Mouse (Mus musculus) mouse embryonic stem cell (cell line): ENCODE data around the gene Ss18l2.

Source experiments
- in situ Hi-C, 2 experiments: fragments of 300-500 bp; cut with MboI; formaldehyde crosslinking; loops; 1 replicate in 1 of 2; 3 replicates in 1 of 2; pipeline ENCODE4 v1.14.3; 2019 to 2020; ENCODE audit warnings: low sequenced_read_pairs in 2 of 2, low pct_unique_long_range_greater_than_20kb in 1 of 2, mixed read lengths in 1 of 2; ENCODE audit not compliant: unreplicated experiment in 1 of 2

Ss18l2 gene

GRCm38 (mm10) chr9:121709898-121710583 is at the start of gene Ss18l2:
Gene Ss18l2 (plus strand): TSS chr9:121710329.
- in situ Hi-C loops, result no loop called here

- in situ Hi-C loops, result no loop called here
Measured at GRCm38 (mm10) chr9:121663467-121663866, 46.7 kb upstream of the Ss18l2 start.

- in situ Hi-C loops, result no loop called here
Measured at GRCm38 (mm10) chr9:121664104-121664503, 46.0 kb upstream of the Ss18l2 start.

- in situ Hi-C loops, result no loop called here
Measured at GRCm38 (mm10) chr9:121666957-121667630, 43.0 kb upstream of the Ss18l2 start.

- in situ Hi-C loops, result no loop called here
Measured at GRCm38 (mm10) chr9:121667822-121668221, 42.3 kb upstream of the Ss18l2 start.

- in situ Hi-C loops, result no loop called here
Measured at GRCm38 (mm10) chr9:121669348-121669791, 40.8 kb upstream of the Ss18l2 start.

- in situ Hi-C loops, result loop anchor here in 1 of 2 experiments (10.0 kb wide), 1 partner anchor 186 kb away; no protein-coding TSS in a partner anchor
Measured at GRCm38 (mm10) chr9:121671300-121671699, 38.8 kb upstream of the Ss18l2 start.

- in situ Hi-C loops, result loop anchor here in 1 of 2 experiments (10.0 kb wide), 1 partner anchor 188 kb away; no protein-coding TSS in a partner anchor
Measured at GRCm38 (mm10) chr9:121672311-121672710, 37.8 kb upstream of the Ss18l2 start.

GRCm38 (mm10) chr9:121673716-121674115 is 36.4 kb upstream of the Ss18l2 start:
- in situ Hi-C loops, result loop anchor here in 1 of 2 experiments (10.0 kb wide), 1 partner anchor 189 kb away; no protein-coding TSS in a partner anchor

GRCm38 (mm10) chr9:121675011-121675410 is 35.1 kb upstream of the Ss18l2 start:
- in situ Hi-C loops, result loop anchor here (10.0 to 25.0 kb wide), 2 partner anchors 188 to 190 kb away; partner anchors contain the start of gene Cck (in 1 of the 2)

- in situ Hi-C loops, result loop anchor here (10.0 to 25.0 kb wide), 2 partner anchors 188 to 191 kb away; partner anchors contain the start of gene Cck (in 1 of the 2)
Measured at GRCm38 (mm10) chr9:121675556-121675955, 34.6 kb upstream of the Ss18l2 start.

GRCm38 (mm10) chr9:121677069-121677468 is 33.1 kb upstream of the Ss18l2 start:
- in situ Hi-C loops, result loop anchor here (10.0 to 25.0 kb wide), 2 partner anchors 190 to 192 kb away; partner anchors contain the start of gene Cck (in 1 of the 2)

- in situ Hi-C loops, result loop anchor here (10.0 to 25.0 kb wide), 2 partner anchors 190 to 193 kb away; partner anchors contain the start of gene Cck (in 1 of the 2)
Measured at GRCm38 (mm10) chr9:121677476-121677875, 32.7 kb upstream of the Ss18l2 start.

GRCm38 (mm10) chr9:121679549-121679948 is 30.6 kb upstream of the Ss18l2 start:
- in situ Hi-C loops, result loop anchor here (10.0 to 25.0 kb wide), 2 partner anchors 192 to 195 kb away; partner anchors contain the start of gene Cck (in 1 of the 2)

- in situ Hi-C loops, result loop anchor here in 1 of 2 experiments (25.0 kb wide), 1 partner anchor 194 kb away; the partner anchor contains the start of gene Cck
Measured at GRCm38 (mm10) chr9:121681191-121681590, 28.9 kb upstream of the Ss18l2 start.

- in situ Hi-C loops, result loop anchor here in 1 of 2 experiments (25.0 kb wide), 1 partner anchor 195 kb away; the partner anchor contains the start of gene Cck
Measured at GRCm38 (mm10) chr9:121682037-121682680, 28.0 kb upstream of the Ss18l2 start.

GRCm38 (mm10) chr9:121684702-121685101 is 25.4 kb upstream of the Ss18l2 start:
- in situ Hi-C loops, result loop anchor here in 1 of 2 experiments (25.0 kb wide), 1 partner anchor 197 kb away; the partner anchor contains the start of gene Cck

GRCm38 (mm10) chr9:121690200-121690651 is 19.9 kb upstream of the Ss18l2 start:
- in situ Hi-C loops, result loop anchor here in 1 of 2 experiments (25.0 kb wide), 1 partner anchor 203 kb away; the partner anchor contains the start of gene Cck
